Mouse (Mus musculus) heart, postnatal 0 days (tissue): ENCODE measurements around the gene Med11. TPM values are rescaled to one million over a fixed set of nuclear protein-coding genes. Genes with fewer than 3 reads are reported as not detected.

Experiments
- ATAC-seq: fragments of 200-750 bp; cut with Nextera tagmentation; 2 replicates; pipeline ENCODE4 v1.8.0; 2017; ENCODE audit warnings: low read depth, moderate number of reproducible peaks, moderate library complexity; ENCODE audit not compliant: insufficient read depth
- DNase-seq: peaks from one replicate; pipeline ENCODE4 v3.0.0-alpha.2; 2016; ENCODE audit warnings: low spot score
- H3K27ac ChIP-seq: fragments of 300-500 bp; sonication (generic); 2 replicates; pipeline ENCODE4 v1.5.1; 2014; ENCODE audit warnings: low read depth, mild to moderate bottlenecking
- H3K27me3 ChIP-seq: fragments of 300-500 bp; sonication (generic); 2 replicates; pipeline ENCODE4 v1.6.1; 2014; ENCODE audit warnings: low read length, mixed read lengths; ENCODE audit not compliant: control insufficient read depth, insufficient read depth
- H3K36me3 ChIP-seq: fragments of 300-500 bp; sonication (generic); replicated peaks from 2 replicates; pipeline ENCODE4 v1.6.1; 2014; ENCODE audit warnings: low read length, mixed read lengths; ENCODE audit not compliant: control insufficient read depth, insufficient read depth
- H3K4me1 ChIP-seq: fragments of 300-500 bp; sonication (generic); 2 replicates; pipeline ENCODE4 v1.6.1; 2014; ENCODE audit warnings: antibody characterized with exemption; ENCODE audit not compliant: control insufficient read depth, insufficient read depth
- H3K4me2 ChIP-seq: fragments of 300-500 bp; sonication (generic); 2 replicates; pipeline ENCODE4 v1.6.1; 2014; ENCODE audit warnings: low read depth, mild to moderate bottlenecking, low read length, moderate library complexity
- H3K4me3 ChIP-seq: fragments of 300-500 bp; sonication (generic); 2 replicates; pipeline ENCODE4 v1.5.1; 2014; ENCODE audit warnings: low read depth, low read length
- H3K9ac ChIP-seq: fragments of 300-500 bp; sonication (generic); replicated peaks from 2 replicates; pipeline ENCODE4 v1.6.1; 2014; ENCODE audit warnings: low read depth, low read length, mixed read lengths
- H3K9me3 ChIP-seq: fragments of 300-500 bp; sonication (generic); replicated peaks from 2 replicates; pipeline ENCODE4 v1.6.1; 2016; ENCODE audit warnings: low read length; ENCODE audit not compliant: control insufficient read depth
- CTCF ChIP-seq: IDR thresholded peaks from 2 replicates; pipeline ENCODE4 v1.5.1; 2016; ENCODE audit warnings: antibody characterized with exemption, control low read depth, low read depth
- EP300 ChIP-seq: IDR thresholded peaks from 2 replicates; pipeline ENCODE4 v1.6.1; 2016; ENCODE audit warnings: antibody characterized with exemption, low read depth
- WGBS: fragments of 180-500 bp; shearing (Covaris S2); extraction: QIAGEN DNeasy Blood & Tissue Kit; methylation state at CpG from one replicate; pipeline ENCODE4 v1.1.7; 2014; 5-methylcytosine and 5-hydroxymethylcytosine counted together
- polyA plus RNA-seq: library from polyadenylated mRNA; unstranded; fragments of >200 nt; fragmentation: Nextera tagmentation; extraction: Ambion mirVana; gene quantifications from 2 replicates; pipeline ENCODE4 v1.2.1, GENCODE M21; 2015
- total RNA-seq: library from RNA; depleted of rRNA; stranded (reverse); fragments of >200 nt; gene quantifications from 2 replicates; pipeline ENCODE4 v1.2.3, GENCODE M21; 2014; ENCODE audit warnings: low replicate concordance

Med11 gene
- total and polyA plus RNA-seq, 2 experiments from 2014 or later, result 13.7 to 28.3 TPM

DNA sequence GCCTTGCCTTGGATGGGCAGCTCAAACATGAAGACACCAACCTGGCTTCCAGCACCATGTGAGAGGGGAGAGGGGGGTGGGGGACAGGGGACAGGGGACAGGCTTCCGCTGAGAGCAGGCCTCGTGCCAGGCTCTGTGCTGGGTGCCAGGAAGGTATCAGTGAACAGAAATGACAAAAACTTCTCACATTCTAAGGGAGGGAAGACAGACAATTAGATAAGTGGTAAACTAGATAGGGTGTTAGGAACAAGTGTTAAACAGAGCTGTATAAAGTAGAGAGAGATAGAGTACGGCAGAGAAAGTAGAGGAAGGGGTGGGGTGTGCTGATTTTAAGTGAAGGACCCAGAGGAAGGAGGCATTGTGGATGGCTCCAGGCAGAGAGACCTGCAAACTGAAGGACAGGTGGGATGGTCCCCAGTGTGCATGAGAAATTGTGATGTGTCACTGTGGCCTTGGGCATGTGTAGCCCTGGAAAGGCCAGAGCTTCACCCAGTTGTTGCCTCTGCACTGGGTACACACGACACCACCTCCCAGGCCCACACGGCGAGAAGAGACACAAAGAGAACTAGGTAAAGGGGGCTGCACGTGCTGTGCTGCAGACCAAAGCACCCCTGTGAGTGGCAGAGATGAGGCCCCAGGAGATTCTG, 12.9 kb upstream of the Med11 start:
- DNase-seq (no peak), ATAC-seq (no peak)
- no peak overlapping the region for H3K9ac ChIP-seq
- H3K36me3 ChIP-seq, result peaks cover 38% of the 10 kb centered on the region
- H3K4me3 ChIP-seq, result no peak overlapping the region
- no peaks in the 10 kb centered on the region; the same call in 1 of the 2 replicates for H3K4me1 ChIP-seq
- no peaks in the 10 kb centered on the region for H3K27me3 ChIP-seq
- TF ChIP-seq EP300 (no peak), CTCF (no peak)
- H3K4me2 ChIP-seq, result no peak overlapping the region
- no peak overlapping the region for H3K27ac ChIP-seq
- H3K9me3 ChIP-seq, result no peaks in the 10 kb centered on the region
- WGBS, result 82% methylated on average over 7 of the region's 7 CpGs

- Histone ChIP-seq H3K4me3 (no peak overlapping the region), H3K27ac (no peak overlapping the region), H3K27me3 (no peaks in the 10 kb centered on the region), H3K9ac (no peak overlapping the region), H3K4me1 (no peaks in the 10 kb centered on the region), H3K36me3 (peaks cover 38% of the 10 kb centered on the region), H3K9me3 (no peaks in the 10 kb centered on the region), H3K4me2 (no peak overlapping the region)
- 80% methylated on average over 4 of the region's 4 CpGs for WGBS
- no peak for TF ChIP-seq EP300
- no peak for TF ChIP-seq CTCF
- ATAC-seq (no peak), DNase-seq (no peak)
Measured at GRCm38 (mm10) chr11:70440637-70441036, 11.1 kb upstream of the Med11 start.

DNA sequence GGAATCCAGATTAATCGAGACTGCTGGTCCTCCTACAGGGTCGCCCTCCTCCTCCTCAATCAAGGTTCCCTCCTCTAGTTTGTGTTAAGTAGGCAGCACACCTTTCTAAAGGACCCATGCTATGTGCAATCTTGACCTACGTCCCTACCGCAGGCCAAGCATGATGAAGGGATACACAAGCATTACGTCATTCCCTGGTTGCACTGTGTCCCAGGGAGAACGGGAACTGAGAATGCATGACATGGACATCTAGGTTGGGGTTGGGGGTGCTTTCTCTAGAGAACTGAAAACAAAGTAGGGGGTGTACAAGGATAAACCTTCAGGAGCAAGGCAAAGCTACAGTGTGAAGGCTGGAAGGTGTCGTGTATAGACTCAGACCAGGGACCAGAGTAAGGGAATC, 9.8 kb upstream of the Med11 start:
- no peak overlapping the region for H3K4me3 ChIP-seq
- no peak for DNase-seq
- H3K9me3 ChIP-seq, result no peaks in the 10 kb centered on the region
- no peak overlapping the region for H3K4me2 ChIP-seq
- H3K4me1 ChIP-seq, result no peaks in the 10 kb centered on the region
- H3K27ac ChIP-seq, result no peak overlapping the region
- ATAC-seq, result no peak
- H3K9ac ChIP-seq, result no peak overlapping the region
- H3K27me3 ChIP-seq, result no peaks in the 10 kb centered on the region
- peaks cover 31% of the 10 kb centered on the region for H3K36me3 ChIP-seq
- TF ChIP-seq CTCF, result no peak
- no peak for TF ChIP-seq EP300
- WGBS, result 88% methylated on average over 7 of the region's 7 CpGs

GRCm38 (mm10) chr11:70443964-70444363, 7.8 kb upstream of the Med11 start:
- H3K36me3 ChIP-seq, result peaks cover 14% of the 10 kb centered on the region
- H3K4me1 ChIP-seq, result no peaks in the 10 kb centered on the region
- H3K27ac ChIP-seq, result no peak overlapping the region
- no peaks in the 10 kb centered on the region for H3K9me3 ChIP-seq
- 72% methylated on average over 3 of the region's 3 CpGs for WGBS
- H3K9ac ChIP-seq, result no peak overlapping the region
- DNase-seq, result no peak
- H3K4me2 ChIP-seq, result no peak overlapping the region
- H3K4me3 ChIP-seq, result no peak overlapping the region
- no peak for TF ChIP-seq CTCF
- TF ChIP-seq EP300, result no peak
- no peaks in the 10 kb centered on the region for H3K27me3 ChIP-seq
- no peak for ATAC-seq

DNA sequence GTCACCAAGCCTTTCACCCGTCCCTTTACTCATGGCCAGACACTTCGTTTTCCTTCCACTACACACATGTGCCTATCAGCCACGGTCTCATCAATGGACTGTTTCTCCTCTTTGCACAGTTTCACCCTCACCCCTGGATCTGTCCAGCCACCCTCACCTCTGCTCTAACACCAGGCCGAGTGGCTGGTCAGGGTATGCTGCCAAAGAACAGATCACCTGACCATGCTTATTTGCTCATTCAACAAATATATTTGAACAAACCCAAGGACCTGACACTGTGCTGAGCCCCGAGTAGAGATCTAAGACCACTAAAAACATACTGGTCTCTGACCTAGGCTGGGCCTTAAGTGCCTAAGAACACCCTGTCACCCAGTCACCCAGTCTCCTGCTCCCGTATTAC, 7.1 kb upstream of the Med11 start:
- H3K4me1 ChIP-seq, result no peaks in the 10 kb centered on the region
- DNase-seq (no peak), ATAC-seq (no peak)
- no peak overlapping the region for H3K4me2 ChIP-seq
- TF ChIP-seq CTCF, result no peak
- no peak for TF ChIP-seq EP300
- H3K4me3 ChIP-seq, result no peak overlapping the region
- H3K27me3 ChIP-seq, result no peaks in the 10 kb centered on the region
- H3K27ac ChIP-seq, result no peak overlapping the region
- no peaks in the 10 kb centered on the region for H3K9me3 ChIP-seq
- WGBS, result 62% methylated on average over 6 of the region's 6 CpGs
- no peak overlapping the region for H3K9ac ChIP-seq
- H3K36me3 ChIP-seq, result peaks cover 7% of the 10 kb centered on the region

DNA sequence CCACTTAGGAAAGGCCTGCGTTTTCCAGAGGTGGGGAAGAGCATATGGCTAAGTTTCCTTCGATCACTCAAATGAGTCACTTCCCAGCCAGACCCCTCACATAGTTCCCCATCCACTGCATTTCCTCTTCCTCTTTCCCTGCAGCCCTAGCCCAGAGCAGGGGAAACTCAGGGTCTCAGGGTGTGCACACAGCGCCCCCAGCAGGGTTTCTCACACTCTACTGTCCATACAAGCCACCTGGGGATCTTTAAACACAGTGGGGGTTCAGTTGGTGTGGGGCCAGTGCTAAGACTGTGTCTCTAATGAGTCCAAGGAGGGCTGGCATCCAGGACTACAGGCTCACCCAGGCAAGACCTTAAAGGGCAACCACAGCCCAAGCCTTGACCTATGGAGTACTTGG, 5.0 kb upstream of the Med11 start:
- no peak overlapping the region for H3K9ac ChIP-seq
- no peak overlapping the region for H3K27ac ChIP-seq
- H3K27me3 ChIP-seq, result no peaks in the 10 kb centered on the region
- H3K4me2 ChIP-seq, result no peak overlapping the region
- DNase-seq (no peak), ATAC-seq (no peak)
- no peaks in the 10 kb centered on the region for H3K4me1 ChIP-seq
- WGBS, result 22% methylated on average over 3 of the region's 3 CpGs
- no peaks in the 10 kb centered on the region for H3K36me3 ChIP-seq
- H3K9me3 ChIP-seq, result no peaks in the 10 kb centered on the region
- no peak overlapping the region for H3K4me3 ChIP-seq
- TF ChIP-seq EP300, result no peak
- no peak for TF ChIP-seq CTCF
